Mouse (Mus musculus): Measurements from ENCODE around the gene Slc12a6. TPM values are rescaled to one million over a fixed set of nuclear protein-coding genes. Genes with fewer than 3 reads are reported as not detected.

The Slc12a6 gene
- polyA plus RNA-seq, 1 experiment from 2014 or later = 19.2 TPM

- Histone ChIP-seq H3K4me2 (ENCODE audit: low read length) (no peak overlapping the region), H3K36me3 (ENCODE audit: control insufficient read depth, insufficient read depth, low read length) (no peaks in the 10 kb centered on the region), H3K9ac (ENCODE audit: low read depth, low read length) (no peak overlapping the region), H3K4me3 (ENCODE audit: low read depth, low read length) (no peak overlapping the region), H3K9me3 (replicated peaks; ENCODE audit: control insufficient read depth, low read length, poor library complexity, severe bottlenecking) (no peaks in the 10 kb centered on the region), H3K4me1 (ENCODE audit: control insufficient read depth, insufficient read depth, low read length) (peaks cover 15% of the 10 kb centered on the region), H3K27ac (ENCODE audit: low read length) (no peak overlapping the region), H3K27me3 (ENCODE audit: control insufficient read depth, insufficient read depth, low read depth, low read length) (no peaks in the 10 kb centered on the region)
- WGBS = 100% methylated on average over 1 of the region's 1 CpGs
- no peak for ATAC-seq
Observed at GRCm38 (mm10) chr2:112381219-112381618, 115.6 kb downstream of the Slc12a6 start.

DNA sequence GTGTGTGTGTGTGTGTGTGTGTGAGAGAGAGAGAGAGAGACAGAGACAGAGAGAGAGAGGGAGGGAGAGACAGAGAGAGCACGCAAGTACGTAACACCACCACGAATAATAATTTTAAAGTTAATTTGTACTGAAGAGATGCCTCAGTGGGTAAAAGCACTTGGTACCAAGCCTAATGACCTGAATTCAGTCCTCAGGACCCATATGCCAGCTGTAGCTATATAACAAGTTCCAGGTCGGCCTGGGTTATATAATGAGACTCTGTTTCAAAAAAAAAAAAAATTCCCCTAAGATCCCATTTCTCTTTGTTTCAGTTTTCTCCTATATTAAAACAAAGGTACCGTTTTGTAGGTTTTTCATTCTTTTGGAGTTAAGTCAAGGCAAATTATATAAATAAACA is 125.2 kb downstream of the Slc12a6 start:
- no peak for ATAC-seq
- H3K36me3 ChIP-seq (ENCODE audit: control insufficient read depth, insufficient read depth, low read length) = no peaks in the 10 kb centered on the region
- H3K27ac ChIP-seq (ENCODE audit: low read length) = no peak overlapping the region
- no peak overlapping the region for H3K9ac ChIP-seq (ENCODE audit: low read depth, low read length)
- H3K9me3 ChIP-seq (replicated peaks; ENCODE audit: control insufficient read depth, low read length, poor library complexity, severe bottlenecking) = no peaks in the 10 kb centered on the region
- H3K4me2 ChIP-seq (ENCODE audit: low read length) = no peak overlapping the region
- no peak overlapping the region for H3K4me3 ChIP-seq (ENCODE audit: low read depth, low read length)
- no peaks in the 10 kb centered on the region for H3K27me3 ChIP-seq (ENCODE audit: control insufficient read depth, insufficient read depth, low read depth, low read length)
- H3K4me1 ChIP-seq (ENCODE audit: control insufficient read depth, insufficient read depth, low read length) = peaks cover 3% of the 10 kb centered on the region; the same call in 1 of the 2 replicates
- 93% methylated on average over 5 of the region's 5 CpGs for WGBS

DNA sequence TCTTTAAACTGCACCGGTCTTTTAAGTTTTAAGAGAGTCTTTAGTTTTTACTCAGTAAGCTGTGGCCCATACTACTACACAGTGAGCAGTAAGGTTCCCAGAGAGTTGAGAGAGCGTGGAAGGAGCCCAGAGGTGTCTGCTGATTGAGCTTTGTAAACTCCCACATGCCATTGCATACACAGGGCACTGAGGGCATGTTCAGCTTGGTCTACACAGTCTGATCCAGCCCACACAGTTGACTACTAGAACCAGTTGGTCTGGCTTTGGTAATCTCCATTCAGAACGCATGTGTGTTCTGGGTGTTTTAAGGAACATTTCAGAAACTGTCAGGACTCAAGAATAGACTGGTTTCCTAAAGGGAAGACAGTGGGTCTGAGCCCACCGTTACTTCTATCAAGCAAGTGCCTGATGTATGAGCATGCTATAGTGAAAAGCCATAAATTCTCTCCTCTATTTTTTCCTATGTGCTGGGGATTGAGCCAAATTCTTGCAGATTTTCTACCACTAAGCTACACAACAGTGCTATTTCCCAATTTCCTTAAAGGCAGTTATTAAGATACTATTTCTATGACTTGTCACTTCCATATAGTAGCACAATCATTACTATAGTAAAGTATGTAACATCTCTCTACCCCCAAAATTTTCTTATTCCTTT is 125.8 kb downstream of the Slc12a6 start:
- Histone ChIP-seq H3K27ac (ENCODE audit: low read length) (no peak overlapping the region), H3K4me2 (ENCODE audit: low read length) (no peak overlapping the region)
- 96% methylated on average over 4 of the region's 4 CpGs for WGBS

GRCm38 (mm10) chr2:112392689-112393088 is 127.1 kb downstream of the Slc12a6 start:
- Histone ChIP-seq H3K9ac (ENCODE audit: low read depth, low read length) (no peak overlapping the region), H3K4me2 (ENCODE audit: low read length) (no peak overlapping the region), H3K4me1 (ENCODE audit: control insufficient read depth, insufficient read depth, low read length) (peaks cover 3% of the 10 kb centered on the region; the same call in 1 of the 2 replicates), H3K36me3 (ENCODE audit: control insufficient read depth, insufficient read depth, low read length) (no peaks in the 10 kb centered on the region), H3K4me3 (ENCODE audit: low read depth, low read length) (no peak overlapping the region), H3K27me3 (ENCODE audit: control insufficient read depth, insufficient read depth, low read depth, low read length) (no peaks in the 10 kb centered on the region), H3K9me3 (replicated peaks; ENCODE audit: control insufficient read depth, low read length, poor library complexity, severe bottlenecking) (no peaks in the 10 kb centered on the region), H3K27ac (ENCODE audit: low read length) (no peak overlapping the region)
- 92% methylated on average over 1 of the region's 1 CpGs for WGBS
- ATAC-seq = no peak

More for the DNA sequence above, 125.8 kb downstream of the Slc12a6 start:
- H3K4me3 ChIP-seq (ENCODE audit: low read depth, low read length) = no peak overlapping the region
- ATAC-seq = no peak
- H3K9me3 ChIP-seq (replicated peaks; ENCODE audit: control insufficient read depth, low read length, poor library complexity, severe bottlenecking) = no peaks in the 10 kb centered on the region
- no peak overlapping the region for H3K9ac ChIP-seq (ENCODE audit: low read depth, low read length)
- peaks cover 3% of the 10 kb centered on the region; the same call in 1 of the 2 replicates for H3K4me1 ChIP-seq (ENCODE audit: control insufficient read depth, insufficient read depth, low read length)
- no peaks in the 10 kb centered on the region for H3K36me3 ChIP-seq (ENCODE audit: control insufficient read depth, insufficient read depth, low read length)
- no peaks in the 10 kb centered on the region for H3K27me3 ChIP-seq (ENCODE audit: control insufficient read depth, insufficient read depth, low read depth, low read length)

DNA sequence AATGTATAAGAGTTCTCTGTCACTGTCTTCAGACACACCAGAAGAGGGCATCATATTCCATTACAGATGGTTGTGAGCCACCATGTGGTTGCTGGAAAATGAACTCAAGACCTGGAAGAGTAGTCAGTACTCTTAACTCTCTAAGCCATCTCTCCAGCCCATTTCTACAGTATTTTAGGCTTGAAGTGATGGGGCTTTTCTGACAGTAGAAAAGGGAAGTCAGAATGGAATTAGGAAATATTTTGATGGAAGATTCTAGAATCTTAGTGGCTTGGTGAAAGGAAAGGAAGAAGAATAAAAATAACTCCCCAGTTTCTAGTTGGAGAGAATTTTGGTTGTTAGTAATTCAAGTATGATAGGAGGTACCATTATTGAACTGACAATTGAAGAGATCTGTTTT is 128.3 kb downstream of the Slc12a6 start:
- no peak for ATAC-seq
- no peaks in the 10 kb centered on the region for H3K36me3 ChIP-seq (ENCODE audit: control insufficient read depth, insufficient read depth, low read length)
- H3K4me2 ChIP-seq (ENCODE audit: low read length) = no peak overlapping the region
- H3K27ac ChIP-seq (ENCODE audit: low read length) = no peak overlapping the region
- no peaks in the 10 kb centered on the region for H3K27me3 ChIP-seq (ENCODE audit: control insufficient read depth, insufficient read depth, low read depth, low read length)
- peaks cover 3% of the 10 kb centered on the region; the same call in 1 of the 2 replicates for H3K4me1 ChIP-seq (ENCODE audit: control insufficient read depth, insufficient read depth, low read length)
- H3K9me3 ChIP-seq (replicated peaks; ENCODE audit: control insufficient read depth, low read length, poor library complexity, severe bottlenecking) = no peaks in the 10 kb centered on the region
- no peak overlapping the region for H3K4me3 ChIP-seq (ENCODE audit: low read depth, low read length)
- no peak overlapping the region for H3K9ac ChIP-seq (ENCODE audit: low read depth, low read length)

DNA sequence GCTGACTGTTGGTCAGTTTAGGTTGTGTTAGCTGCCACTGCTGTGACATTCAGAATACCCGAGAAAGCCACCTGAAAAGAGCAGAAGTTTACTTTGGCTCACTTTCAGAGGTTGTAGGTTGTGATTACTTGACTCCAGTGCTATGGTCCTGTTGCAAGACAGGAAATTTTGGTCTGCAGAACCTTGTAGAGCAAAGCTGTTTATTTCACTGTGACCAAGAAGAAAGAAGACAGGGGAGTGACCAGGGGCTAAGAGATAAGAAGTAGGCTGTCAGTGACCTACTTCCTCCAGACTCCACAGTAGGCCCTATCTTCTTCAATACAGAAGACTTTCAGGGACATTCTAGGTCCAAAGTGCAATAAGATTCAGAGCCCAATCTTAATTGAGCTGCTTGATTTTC is 131.0 kb downstream of the Slc12a6 start:
- 86% methylated on average over 1 of the region's 1 CpGs for WGBS
- Histone ChIP-seq H3K4me2 (ENCODE audit: low read length) (no peak overlapping the region), H3K4me3 (ENCODE audit: low read depth, low read length) (no peak overlapping the region), H3K27me3 (ENCODE audit: control insufficient read depth, insufficient read depth, low read depth, low read length) (no peaks in the 10 kb centered on the region), H3K9ac (ENCODE audit: low read depth, low read length) (no peak overlapping the region), H3K4me1 (ENCODE audit: control insufficient read depth, insufficient read depth, low read length) (no peaks in the 10 kb centered on the region), H3K27ac (ENCODE audit: low read length) (no peak overlapping the region), H3K36me3 (ENCODE audit: control insufficient read depth, insufficient read depth, low read length) (no peaks in the 10 kb centered on the region), H3K9me3 (replicated peaks; ENCODE audit: control insufficient read depth, low read length, poor library complexity, severe bottlenecking) (no peaks in the 10 kb centered on the region)
- ATAC-seq = no peak

DNA sequence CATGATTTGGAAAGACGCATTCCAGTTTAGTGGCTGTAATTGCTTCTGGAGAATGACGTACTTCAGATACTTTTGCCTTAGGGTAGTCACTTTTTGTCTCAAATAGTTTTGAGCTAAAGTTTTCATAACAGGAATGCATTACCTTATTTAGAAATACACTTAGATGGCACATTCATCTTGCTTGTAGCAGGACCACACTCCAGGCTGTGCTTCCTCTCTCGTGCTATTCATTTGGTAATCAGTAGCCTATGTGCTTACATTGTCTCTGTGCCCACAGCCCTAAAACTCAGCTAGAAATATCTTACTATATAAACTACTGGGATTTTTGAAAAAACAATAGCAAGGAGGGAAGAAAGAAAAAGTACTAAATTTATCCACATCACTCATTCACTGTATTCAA is 141.4 kb downstream of the Slc12a6 start:
- Histone ChIP-seq H3K9me3 (replicated peaks; ENCODE audit: control insufficient read depth, low read length, poor library complexity, severe bottlenecking) (no peaks in the 10 kb centered on the region), H3K4me1 (ENCODE audit: control insufficient read depth, insufficient read depth, low read length) (no peaks in the 10 kb centered on the region), H3K27ac (ENCODE audit: low read length) (no peak overlapping the region), H3K27me3 (ENCODE audit: control insufficient read depth, insufficient read depth, low read depth, low read length) (no peaks in the 10 kb centered on the region), H3K9ac (ENCODE audit: low read depth, low read length) (no peak overlapping the region), H3K4me2 (ENCODE audit: low read length) (no peak overlapping the region), H3K4me3 (ENCODE audit: low read depth, low read length) (no peak overlapping the region), H3K36me3 (ENCODE audit: control insufficient read depth, insufficient read depth, low read length) (peaks cover 14% of the 10 kb centered on the region)
- 94% methylated on average over 3 of the region's 3 CpGs for WGBS
- ATAC-seq = no peak

Other genes with a start within 250 kb of the Slc12a6 start
- not detected in 2 replicates for gene Olfr1311, start 241.4 kb upstream of the Slc12a6 start, polyA plus RNA-seq (2015; fragmentation: Nextera tagmentation; extraction: Ambion mirVana)
- gene Olfr1312, start 215.6 kb upstream of the Slc12a6 start, polyA plus RNA-seq (2015; fragmentation: Nextera tagmentation; extraction: Ambion mirVana) = not detected in 2 replicates
- gene Olfr1313, start 188.0 kb upstream of the Slc12a6 start, polyA plus RNA-seq (2015; fragmentation: Nextera tagmentation; extraction: Ambion mirVana) = not detected in 2 replicates
- gene Olfr1314, start 169.0 kb upstream of the Slc12a6 start, polyA plus RNA-seq (2015; fragmentation: Nextera tagmentation; extraction: Ambion mirVana) = not detected in 2 replicates
- gene Olfr1315-ps1, start 150.4 kb upstream of the Slc12a6 start, polyA plus RNA-seq (2015; fragmentation: Nextera tagmentation; extraction: Ambion mirVana) = not detected in 2 replicates
- gene Olfr1316, start 130.8 kb upstream of the Slc12a6 start, polyA plus RNA-seq (2015; fragmentation: Nextera tagmentation; extraction: Ambion mirVana) = not detected in 2 replicates
- not detected in 2 replicates for gene Olfr1317, start 125.5 kb upstream of the Slc12a6 start, polyA plus RNA-seq (2015; fragmentation: Nextera tagmentation; extraction: Ambion mirVana)
- 0.08 TPM in 1 of 2 replicates, not detected in the other for gene Olfr1318, start 111.6 kb upstream of the Slc12a6 start, polyA plus RNA-seq (2015; fragmentation: Nextera tagmentation; extraction: Ambion mirVana)
- 22.6 and 24.5 TPM in 2 replicates for gene Lpcat4, start 26.4 kb upstream of the Slc12a6 start, polyA plus RNA-seq (2015; fragmentation: Nextera tagmentation; extraction: Ambion mirVana)
- not detected in 2 replicates for gene Nutm1, start 6.5 kb upstream of the Slc12a6 start, polyA plus RNA-seq (2015; fragmentation: Nextera tagmentation; extraction: Ambion mirVana)
- 153 and 155 TPM in 2 replicates for gene Nop10, start 3.9 kb upstream of the Slc12a6 start, polyA plus RNA-seq (2015; fragmentation: Nextera tagmentation; extraction: Ambion mirVana)
- gene Gm21985, start 489 bp downstream of the Slc12a6 start, polyA plus RNA-seq (2015; fragmentation: Nextera tagmentation; extraction: Ambion mirVana) = 0.08 TPM in 1 of 2 replicates, not detected in the other
- 179 and 195 TPM in 2 replicates for gene Emc4, start 102.2 kb downstream of the Slc12a6 start, polyA plus RNA-seq (2015; fragmentation: Nextera tagmentation; extraction: Ambion mirVana)
- gene Katnbl1, start 113.4 kb downstream of the Slc12a6 start, polyA plus RNA-seq (2015; fragmentation: Nextera tagmentation; extraction: Ambion mirVana) = 30.7 and 32.0 TPM in 2 replicates
- 22.2 and 23.3 TPM in 2 replicates for gene Emc7, start 189.2 kb downstream of the Slc12a6 start, polyA plus RNA-seq (2015; fragmentation: Nextera tagmentation; extraction: Ambion mirVana)
- 1.4 and 1.5 TPM in 2 replicates for gene Chrm5, start 214.9 kb downstream of the Slc12a6 start, polyA plus RNA-seq (2015; fragmentation: Nextera tagmentation; extraction: Ambion mirVana)
- 2.6 and 2.7 TPM in 2 replicates for gene Aven, start 227.1 kb downstream of the Slc12a6 start, polyA plus RNA-seq (2015; fragmentation: Nextera tagmentation; extraction: Ambion mirVana)

Measured in midbrain, embryonic 16.5 days (tissue).